Mouse (Mus musculus) hindbrain, embryonic 14.5 days (tissue): ENCODE measurements around the gene Saysd1. TPM values are rescaled to one million over a fixed set of nuclear protein-coding genes. Genes with fewer than 3 reads are reported as not detected.

ENCODE experiments used
- ATAC-seq: fragments of 200-750 bp; cut with Nextera tagmentation; 2 replicates; pipeline ENCODE4 v1.8.0; 2017; ENCODE audit warnings: moderate number of reproducible peaks, mild to moderate bottlenecking, moderate TSS enrichment, moderate library complexity; ENCODE audit not compliant: low FRiP score
- DNase-seq: peaks from one replicate; pipeline ENCODE4 v3.0.0-alpha.2; 2015; ENCODE audit warnings: low spot score
- H3K27ac ChIP-seq: fragments of 300-500 bp; sonication (generic); 2 replicates; pipeline ENCODE4 v1.5.1; 2014; ENCODE audit warnings: mild to moderate bottlenecking, moderate library complexity
- H3K27me3 ChIP-seq: fragments of 300-500 bp; sonication (generic); 2 replicates; pipeline ENCODE4 v1.6.1; 2014; ENCODE audit warnings: mild to moderate bottlenecking, low read length, mixed read lengths; ENCODE audit not compliant: control insufficient read depth, insufficient read depth
- H3K36me3 ChIP-seq: fragments of 300-500 bp; sonication (generic); replicated peaks from 2 replicates; pipeline ENCODE4 v1.6.1; 2014; ENCODE audit not compliant: control insufficient read depth, insufficient read depth
- H3K4me1 ChIP-seq: fragments of 300-500 bp; sonication (generic); replicated peaks from 2 replicates; pipeline ENCODE4 v1.6.1; 2014; ENCODE audit warnings: antibody characterized with exemption, low read length, mixed read lengths; ENCODE audit not compliant: control insufficient read depth, insufficient read depth
- H3K4me2 ChIP-seq: fragments of 300-500 bp; sonication (generic); replicated peaks from 2 replicates; pipeline ENCODE4 v1.6.1; 2014; ENCODE audit warnings: mild to moderate bottlenecking, moderate library complexity
- H3K4me3 ChIP-seq: fragments of 300-500 bp; sonication (generic); replicated peaks from 2 replicates; pipeline ENCODE4 v1.5.1; 2014; ENCODE audit warnings: mild to moderate bottlenecking, low read length
- H3K9ac ChIP-seq: fragments of 300-500 bp; sonication (generic); 2 replicates; pipeline ENCODE4 v1.6.1; 2014
- H3K9me3 ChIP-seq: fragments of 300-500 bp; sonication (generic); 2 replicates; pipeline ENCODE4 v1.6.1; 2016; ENCODE audit warnings: low read length; ENCODE audit not compliant: control insufficient read depth
- WGBS: fragments of 180-500 bp; shearing (Covaris S2); extraction: QIAGEN DNeasy Blood & Tissue Kit; methylation state at CpG from one replicate; pipeline ENCODE4 v1.1.7; 2014; 5-methylcytosine and 5-hydroxymethylcytosine counted together
- polyA plus RNA-seq: library from polyadenylated mRNA; unstranded; fragments of >200 nt; fragmentation: Nextera tagmentation; extraction: Ambion mirVana; gene quantifications from 2 replicates; pipeline ENCODE4 v1.2.1, GENCODE M21; 2014

Saysd1 gene
- polyA plus RNA-seq, 1 experiment from 2014 or later = 11.1 TPM

- H3K4me2 ChIP-seq = no peak overlapping the region
- DNase-seq (no peak), ATAC-seq (no peak)
- WGBS = 93% methylated on average over 11 of the region's 11 CpGs
- no peak overlapping the region for H3K9ac ChIP-seq
- H3K4me3 ChIP-seq = no peak overlapping the region
- H3K27me3 ChIP-seq = no peaks in the 10 kb centered on the region
- H3K9me3 ChIP-seq = no peaks in the 10 kb centered on the region
- no peaks in the 10 kb centered on the region for H3K36me3 ChIP-seq
- no peaks in the 10 kb centered on the region for H3K4me1 ChIP-seq
- no peak overlapping the region for H3K27ac ChIP-seq
These were observed 18.3 kb downstream of the Saysd1 start for GRCm38 (mm10) chr14:20120012-20120411.

GRCm38 (mm10) chr14:20116149-20116605 is 22.2 kb downstream of the Saysd1 start:
- Histone ChIP-seq H3K4me3 (no peak overlapping the region), H3K9ac (no peak overlapping the region), H3K9me3 (no peaks in the 10 kb centered on the region), H3K27ac (no peak overlapping the region), H3K4me1 (no peaks in the 10 kb centered on the region), H3K4me2 (no peak overlapping the region), H3K27me3 (no peaks in the 10 kb centered on the region), H3K36me3 (no peaks in the 10 kb centered on the region)
- DNase-seq (no peak), ATAC-seq (0 out of 2 replicates have a peak, but pooled peaks have one; percentile 31)
- 55% methylated on average over 9 of the region's 9 CpGs for WGBS

- no peak for DNase-seq
- WGBS = 92% methylated on average over 6 of the region's 6 CpGs
- ATAC-seq = no peak
- Histone ChIP-seq H3K27ac (no peak overlapping the region), H3K4me3 (no peak overlapping the region), H3K4me2 (no peak overlapping the region), H3K36me3 (no peaks in the 10 kb centered on the region), H3K27me3 (no peaks in the 10 kb centered on the region), H3K9ac (no peak overlapping the region), H3K4me1 (no peaks in the 10 kb centered on the region), H3K9me3 (no peaks in the 10 kb centered on the region)
These were observed 23.4 kb downstream of the Saysd1 start for GRCm38 (mm10) chr14:20114951-20115350.

GRCm38 (mm10) chr14:20113964-20114363 is 24.4 kb downstream of the Saysd1 start:
- no peaks in the 10 kb centered on the region for H3K27me3 ChIP-seq
- DNase-seq = peak; percentile 89
- no peak overlapping the region for H3K4me2 ChIP-seq
- no peaks in the 10 kb centered on the region for H3K36me3 ChIP-seq
- H3K9me3 ChIP-seq = no peaks in the 10 kb centered on the region
- H3K4me3 ChIP-seq = no peak overlapping the region
- WGBS = 8% methylated on average over 6 of the region's 6 CpGs
- no peak overlapping the region for H3K27ac ChIP-seq
- no peaks in the 10 kb centered on the region for H3K4me1 ChIP-seq
- peak; percentile 57; the same call in 1 of the 2 replicates for ATAC-seq
- no peak overlapping the region for H3K9ac ChIP-seq

- no peak overlapping the region for H3K4me2 ChIP-seq
- H3K9me3 ChIP-seq = no peaks in the 10 kb centered on the region
- no peak for DNase-seq
- no peaks in the 10 kb centered on the region for H3K4me1 ChIP-seq
- H3K36me3 ChIP-seq = no peaks in the 10 kb centered on the region
- H3K27me3 ChIP-seq = no peaks in the 10 kb centered on the region
- 66% methylated on average over 7 of the region's 7 CpGs for WGBS
- no peak overlapping the region for H3K27ac ChIP-seq
- no peak for ATAC-seq
- H3K9ac ChIP-seq = no peak overlapping the region
- H3K4me3 ChIP-seq = no peak overlapping the region
These were observed 25.0 kb downstream of the Saysd1 start for GRCm38 (mm10) chr14:20113189-20113961.

- Histone ChIP-seq H3K4me1 (no peaks in the 10 kb centered on the region), H3K27me3 (no peaks in the 10 kb centered on the region), H3K27ac (no peak overlapping the region), H3K4me2 (no peak overlapping the region), H3K9me3 (no peaks in the 10 kb centered on the region), H3K36me3 (no peaks in the 10 kb centered on the region), H3K9ac (no peak overlapping the region), H3K4me3 (no peak overlapping the region)
- no peak for DNase-seq
- 77% methylated on average over 3 of the region's 3 CpGs for WGBS
- no peak for ATAC-seq
These were observed 26.1 kb downstream of the Saysd1 start for GRCm38 (mm10) chr14:20112218-20112617.

- Histone ChIP-seq H3K4me2 (no peak overlapping the region), H3K27me3 (no peaks in the 10 kb centered on the region), H3K9me3 (no peaks in the 10 kb centered on the region), H3K4me3 (no peak overlapping the region), H3K4me1 (no peaks in the 10 kb centered on the region), H3K27ac (no peak overlapping the region), H3K36me3 (no peaks in the 10 kb centered on the region), H3K9ac (no peak overlapping the region)
- WGBS = 90% methylated on average over 1 of the region's 1 CpGs
- DNase-seq (no peak), ATAC-seq (no peak)
These were observed 27.4 kb downstream of the Saysd1 start for GRCm38 (mm10) chr14:20110945-20111344.

- DNase-seq (no peak), ATAC-seq (no peak)
- 87% methylated on average over 6 of the region's 6 CpGs for WGBS
- H3K27ac ChIP-seq = no peak overlapping the region
- H3K9me3 ChIP-seq = no peaks in the 10 kb centered on the region
- no peaks in the 10 kb centered on the region for H3K4me1 ChIP-seq
- no peak overlapping the region for H3K9ac ChIP-seq
- no peaks in the 10 kb centered on the region for H3K36me3 ChIP-seq
- H3K4me3 ChIP-seq = no peak overlapping the region
- no peaks in the 10 kb centered on the region for H3K27me3 ChIP-seq
- no peak overlapping the region for H3K4me2 ChIP-seq
These were observed 32.1 kb downstream of the Saysd1 start for GRCm38 (mm10) chr14:20106271-20106670.

- 47% methylated on average over 4 of the region's 4 CpGs for WGBS
These were observed 35.1 kb downstream of the Saysd1 start for GRCm38 (mm10) chr14:20103207-20103606.

More at GRCm38 (mm10) chr14:20103207-20103606, 35.1 kb downstream of the Saysd1 start:
- no peaks in the 10 kb centered on the region for H3K27me3 ChIP-seq
- no peak overlapping the region for H3K27ac ChIP-seq
- H3K9me3 ChIP-seq = no peaks in the 10 kb centered on the region
- ATAC-seq (no peak), DNase-seq (no peak)
- H3K36me3 ChIP-seq = no peaks in the 10 kb centered on the region
- no peak overlapping the region for H3K4me2 ChIP-seq
- H3K4me1 ChIP-seq = no peaks in the 10 kb centered on the region
- H3K9ac ChIP-seq = no peak overlapping the region
- no peak overlapping the region for H3K4me3 ChIP-seq
